Mouse (Mus musculus) C3H10T1/2 (cell line): ENCODE results near the gene Reg2. TPM values are rescaled to one million over a fixed set of nuclear protein-coding genes. Genes with fewer than 3 reads are reported as not detected.

Experiments
- polyA plus RNA-seq, 2 experiments: library from polyadenylated mRNA; unstranded; fragments of >200 nt; fragmentation: generic; extraction: Trizol; gene quantifications; one replicate each; pipeline ENCODE4 v1.2.1; 2012; ENCODE audit warnings: missing spikeins in 2 of 2

Reg2 gene
- not detected for polyA plus RNA-seq

GRCm38 (mm10) chr6:78395323-78395722 is at the start of gene Reg2:
Gene Reg2 (plus strand): TSS chr6:78395623.

GRCm38 (mm10) chr6:78370357-78370756 is 25.1 kb upstream of the Reg2 start, which contains the start of gene Reg3b:
Gene Reg3b (plus strand): TSS chr6:78370657.

GRCm38 (mm10) chr6:78378765-78379164 is 16.7 kb upstream of the Reg2 start, which contains the start of gene Reg3d:
Gene Reg3d (minus strand): TSS chr6:78378865.

GRCm38 (mm10) chr6:78380409-78380808 is 15.0 kb upstream of the Reg2 start, which contains the start of gene Reg3a:
Gene Reg3a (plus strand): TSS chr6:78380709.

GRCm38 (mm10) chr6:78422411-78422810 is 27.0 kb downstream of the Reg2 start, which contains the start of gene Reg1:
Gene Reg1 (plus strand): TSS chr6:78422711.

Other genes with a start within 250 kb of the Reg2 start
- not detected for gene Reg3b, start 25.0 kb upstream of the Reg2 start, polyA plus RNA-seq
- gene Reg3d, start 16.8 kb upstream of the Reg2 start, polyA plus RNA-seq: not detected
- gene Reg3a, start 14.9 kb upstream of the Reg2 start, polyA plus RNA-seq: not detected
- not detected for gene Reg1, start 27.1 kb downstream of the Reg2 start, polyA plus RNA-seq
- not detected for gene Reg3g, start 73.2 kb downstream of the Reg2 start, polyA plus RNA-seq